Mouse (Mus musculus) hindbrain, embryonic 11.5 days (tissue): ENCODE results near the gene Gm42791. TPM values are rescaled to one million over a fixed set of nuclear protein-coding genes. Genes with fewer than 3 reads are reported as not detected.
A peak's percentile ranks its signal among the peaks of the same experiment; 100 is the strongest.

Source experiments
- ATAC-seq: fragments of 200-750 bp; cut with Nextera tagmentation; 2 replicates; pipeline ENCODE4 v1.8.0; 2017; ENCODE audit warnings: mild to moderate bottlenecking, moderate TSS enrichment, moderate library complexity; ENCODE audit not compliant: low FRiP score
- DNase-seq: peaks from one replicate; pipeline ENCODE4 v3.0.0-alpha.2; 2015; ENCODE audit warnings: low spot score
- H3K27ac ChIP-seq: fragments of 300-500 bp; sonication (generic); 2 replicates; pipeline ENCODE4 v1.5.1; 2014; ENCODE audit warnings: mild to moderate bottlenecking, low read depth, low read length
- H3K27me3 ChIP-seq: fragments of 300-500 bp; sonication (generic); 2 replicates; pipeline ENCODE4 v1.6.1; 2014; ENCODE audit warnings: mild to moderate bottlenecking, low read length, moderate library complexity, mixed read lengths; ENCODE audit not compliant: control insufficient read depth, insufficient read depth
- H3K36me3 ChIP-seq: fragments of 300-500 bp; sonication (generic); 2 replicates; pipeline ENCODE4 v1.6.1; 2014; ENCODE audit warnings: mild to moderate bottlenecking, low read length, moderate library complexity, mixed read lengths; ENCODE audit not compliant: control insufficient read depth, insufficient read depth
- H3K4me1 ChIP-seq: fragments of 300-500 bp; sonication (generic); replicated peaks from 2 replicates; pipeline ENCODE4 v1.6.1; 2014; ENCODE audit warnings: low read length, mixed read lengths; ENCODE audit not compliant: control insufficient read depth, insufficient read depth
- H3K4me2 ChIP-seq: fragments of 300-500 bp; sonication (generic); replicated peaks from 2 replicates; pipeline ENCODE4 v1.6.1; 2014; ENCODE audit warnings: mild to moderate bottlenecking, low read depth, low read length
- H3K4me3 ChIP-seq: fragments of 300-500 bp; sonication (generic); 2 replicates; pipeline ENCODE4 v1.5.1; 2014; ENCODE audit warnings: low read depth, low read length
- H3K9ac ChIP-seq: fragments of 300-500 bp; sonication (generic); 2 replicates; pipeline ENCODE4 v1.6.1; 2014; ENCODE audit warnings: low read depth, low read length
- H3K9me3 ChIP-seq: fragments of 300-500 bp; sonication (generic); 2 replicates; pipeline ENCODE4 v1.6.1; 2016; ENCODE audit warnings: low read length; ENCODE audit not compliant: control insufficient read depth
- WGBS: fragments of 180-500 bp; shearing (Covaris S2); extraction: QIAGEN DNeasy Blood & Tissue Kit; methylation state at CpG from one replicate; pipeline ENCODE4 v1.1.7; 2014; 5-methylcytosine and 5-hydroxymethylcytosine counted together
- polyA plus RNA-seq: library from polyadenylated mRNA; unstranded; fragments of >200 nt; fragmentation: Nextera tagmentation; extraction: Ambion mirVana; gene quantifications from 2 replicates; pipeline ENCODE4 v1.2.1, GENCODE M21; 2014

Gene Gm42791
- polyA plus RNA-seq, 1 experiment from 2014 or later = not detected

GRCm38 (mm10) chr5:148896515-148896914 is 98.4 kb downstream of the Gm42791 start:
- H3K4me2 ChIP-seq = no peak overlapping the region
- no peak for ATAC-seq
- no peak overlapping the region for H3K27ac ChIP-seq

GRCm38 (mm10) chr5:148895833-148896232 is 99.1 kb downstream of the Gm42791 start:
- no peak overlapping the region for H3K4me2 ChIP-seq
- WGBS = 93% methylated on average over 7 of the region's 7 CpGs
- DNase-seq (no peak), ATAC-seq (no peak)
- H3K9me3 ChIP-seq = no peaks in the 10 kb centered on the region
- no peaks in the 10 kb centered on the region for H3K27me3 ChIP-seq
- H3K27ac ChIP-seq = no peak overlapping the region
- H3K9ac ChIP-seq = no peak overlapping the region
- 0 out of 2 replicates have a peak, but pooled peaks cover 4% of the 10 kb centered on the region for H3K36me3 ChIP-seq
- H3K4me1 ChIP-seq = no peaks in the 10 kb centered on the region
- no peak overlapping the region for H3K4me3 ChIP-seq

More at GRCm38 (mm10) chr5:148896515-148896914, 98.4 kb downstream of the Gm42791 start:
- H3K9ac ChIP-seq = no peak overlapping the region
- H3K9me3 ChIP-seq = no peaks in the 10 kb centered on the region
- 0 out of 2 replicates have a peak, but pooled peaks cover 4% of the 10 kb centered on the region for H3K36me3 ChIP-seq
- WGBS = 89% methylated on average over 10 of the region's 10 CpGs
- H3K4me3 ChIP-seq = no peak overlapping the region
- H3K27me3 ChIP-seq = no peaks in the 10 kb centered on the region
- H3K4me1 ChIP-seq = no peaks in the 10 kb centered on the region
- DNase-seq = no peak

GRCm38 (mm10) chr5:148895034-148895433 is 99.9 kb downstream of the Gm42791 start:
- Histone ChIP-seq H3K4me1 (no peaks in the 10 kb centered on the region), H3K27me3 (no peaks in the 10 kb centered on the region), H3K27ac (no peak overlapping the region), H3K4me2 (no peak overlapping the region), H3K9me3 (no peaks in the 10 kb centered on the region), H3K36me3 (peaks cover 9% of the 10 kb centered on the region), H3K4me3 (no peak overlapping the region), H3K9ac (no peak overlapping the region)
- 49% methylated on average over 5 of the region's 5 CpGs for WGBS
- DNase-seq = no peak
- ATAC-seq = no peak

GRCm38 (mm10) chr5:148890237-148890636 is 104.7 kb downstream of the Gm42791 start:
- Histone ChIP-seq H3K9ac (no peak overlapping the region), H3K4me1 (no peaks in the 10 kb centered on the region), H3K36me3 (peaks cover 12% of the 10 kb centered on the region), H3K4me3 (no peak overlapping the region), H3K27me3 (no peaks in the 10 kb centered on the region), H3K4me2 (no peak overlapping the region), H3K9me3 (no peaks in the 10 kb centered on the region), H3K27ac (no peak overlapping the region)
- ATAC-seq (no peak), DNase-seq (no peak)
- 96% methylated on average over 4 of the region's 4 CpGs for WGBS

GRCm38 (mm10) chr5:148888032-148888431 is 106.9 kb downstream of the Gm42791 start:
- no peak overlapping the region for H3K4me2 ChIP-seq
- H3K9me3 ChIP-seq = no peaks in the 10 kb centered on the region
- no peaks in the 10 kb centered on the region for H3K27me3 ChIP-seq
- no peak overlapping the region for H3K27ac ChIP-seq
- H3K36me3 ChIP-seq = peaks cover 11% of the 10 kb centered on the region
- no peak overlapping the region for H3K4me3 ChIP-seq
- no peak overlapping the region for H3K9ac ChIP-seq
- WGBS = 92% methylated on average over 6 of the region's 6 CpGs
- no peaks in the 10 kb centered on the region for H3K4me1 ChIP-seq
- no peak for ATAC-seq
- no peak for DNase-seq

- H3K27ac ChIP-seq = no peak overlapping the region
- H3K4me2 ChIP-seq = peak overlapping the region; percentile 31; the same call in 1 of the 2 replicates
- peak overlapping the region; percentile 27; the same call in 1 of the 2 replicates for H3K9ac ChIP-seq
- DNase-seq (peak; percentile 83), ATAC-seq (peak; percentile 90)
- H3K27me3 ChIP-seq = no peaks in the 10 kb centered on the region
- H3K9me3 ChIP-seq = no peaks in the 10 kb centered on the region
- H3K36me3 ChIP-seq = peaks cover 8% of the 10 kb centered on the region
- peak overlapping the region; percentile 6; the same call in 1 of the 2 replicates for H3K4me3 ChIP-seq
- 33% methylated on average over 22 of the region's 22 CpGs for WGBS
- no peaks in the 10 kb centered on the region for H3K4me1 ChIP-seq
Observed at GRCm38 (mm10) chr5:148885821-148886609, 108.9 kb downstream of the Gm42791 start.

- Histone ChIP-seq H3K4me3 (no peak overlapping the region), H3K4me2 (no peak overlapping the region), H3K36me3 (peaks cover 5% of the 10 kb centered on the region; the same call in 1 of the 2 replicates), H3K27me3 (no peaks in the 10 kb centered on the region), H3K9ac (no peak overlapping the region), H3K27ac (no peak overlapping the region), H3K9me3 (no peaks in the 10 kb centered on the region), H3K4me1 (no peaks in the 10 kb centered on the region)
- no peak for ATAC-seq
- WGBS = 88% methylated on average over 8 of the region's 8 CpGs
- DNase-seq = no peak
Observed at GRCm38 (mm10) chr5:148883671-148884070, 111.3 kb downstream of the Gm42791 start.

GRCm38 (mm10) chr5:148879218-148879617 is 115.7 kb downstream of the Gm42791 start:
- WGBS = 84% methylated on average over 6 of the region's 6 CpGs

GRCm38 (mm10) chr5:148873116-148873515 is 121.8 kb downstream of the Gm42791 start:
- Histone ChIP-seq H3K9me3 (no peaks in the 10 kb centered on the region), H3K36me3 (no peaks in the 10 kb centered on the region), H3K4me1 (no peaks in the 10 kb centered on the region), H3K9ac (no peak overlapping the region), H3K27me3 (no peaks in the 10 kb centered on the region), H3K4me3 (no peak overlapping the region), H3K27ac (no peak overlapping the region), H3K4me2 (no peak overlapping the region)
- DNase-seq = no peak
- ATAC-seq = no peak
- WGBS = 89% methylated on average over 8 of the region's 8 CpGs

More at GRCm38 (mm10) chr5:148879218-148879617, 115.7 kb downstream of the Gm42791 start:
- Histone ChIP-seq H3K27me3 (no peaks in the 10 kb centered on the region), H3K9ac (no peak overlapping the region), H3K4me3 (no peak overlapping the region), H3K4me2 (no peak overlapping the region), H3K27ac (no peak overlapping the region), H3K36me3 (peaks cover 5% of the 10 kb centered on the region; the same call in 1 of the 2 replicates), H3K9me3 (no peaks in the 10 kb centered on the region), H3K4me1 (no peaks in the 10 kb centered on the region)
- ATAC-seq (no peak), DNase-seq (no peak)
